17 mouse cellular contexts compared by ENCODE assay signal in genomic region chr9:106039276-106039675, GRCm38 (mm10). TPM values are rescaled to one million over a fixed set of nuclear protein-coding genes. Genes with fewer than 3 reads are reported as not detected.
DNase-seq lines count a peak whose midpoint lies in the region; ATAC-seq and TF ChIP-seq lines count a peak whose summit lies in the region.
"Had no signal": no experiment of that assay in that cellular context is flagged by ENCODE, and none has a peak within 500 bp of the region (broad histone marks: within the 10 kb centered on the region; RNA-seq: fewer than 3 reads in every experiment).

No protein-coding gene starts in this region.

- H3K9me3 ChIP-seq in forebrain, embryonic 13.5 days (replicated peaks): no peaks in the 10 kb centered on the region
- H3K9me3 ChIP-seq in forebrain, embryonic 11.5 days (ENCODE audit: control insufficient read depth, low read length): no peaks in the 10 kb centered on the region
- H3K9me3 ChIP-seq in lung, embryonic 14.5 days (ENCODE audit: low read depth, low read length): no peaks in the 10 kb centered on the region
- H3K9me3 ChIP-seq: hindbrain, embryonic 13.5 days; intestine, embryonic 15.5 days; neural tube, embryonic 12.5 days had no signal

- H3K4me1 ChIP-seq in forebrain, embryonic 13.5 days: no peaks in the 10 kb centered on the region
- H3K4me1 ChIP-seq in forebrain, embryonic 11.5 days (replicated peaks; ENCODE audit: control insufficient read depth, insufficient read depth, low read length): no peaks in the 10 kb centered on the region
- H3K4me1 ChIP-seq in lung, embryonic 14.5 days (ENCODE audit: insufficient read depth): no peaks in the 10 kb centered on the region
- H3K4me1 ChIP-seq: hindbrain, embryonic 13.5 days; intestine, embryonic 15.5 days; megakaryocyte, embryonic 14.5 days; neural tube, embryonic 12.5 days had no signal

- H3K4me3 ChIP-seq in forebrain, embryonic 13.5 days: no peak overlapping the region
- H3K4me3 ChIP-seq in forebrain, embryonic 11.5 days (ENCODE audit: low read depth, low read length): no peak overlapping the region
- no peak overlapping the region for H3K4me3 ChIP-seq in lung, embryonic 14.5 days (ENCODE audit: low read depth, low read length)
- H3K4me3 ChIP-seq: hindbrain, embryonic 13.5 days; intestine, embryonic 15.5 days; megakaryocyte, embryonic 14.5 days; neural tube, embryonic 12.5 days had no signal

- no peak overlapping the region for H3K4me2 ChIP-seq in forebrain, embryonic 13.5 days
- no peak overlapping the region for H3K4me2 ChIP-seq in forebrain, embryonic 11.5 days (ENCODE audit: low read depth, low read length, severe bottlenecking)
- no peak overlapping the region for H3K4me2 ChIP-seq in lung, embryonic 14.5 days
- H3K4me2 ChIP-seq: hindbrain, embryonic 13.5 days; intestine, embryonic 15.5 days; liver, embryonic 11.5 days; neural tube, embryonic 12.5 days had no signal

- no peak overlapping the region for H3K9ac ChIP-seq in forebrain, embryonic 13.5 days
- H3K9ac ChIP-seq in forebrain, embryonic 11.5 days (ENCODE audit: low read length): no peak overlapping the region
- no peak overlapping the region for H3K9ac ChIP-seq in lung, embryonic 14.5 days
- H3K9ac ChIP-seq: hindbrain, embryonic 13.5 days; intestine, embryonic 15.5 days; neural tube, embryonic 12.5 days had no signal

- no peak overlapping the region for H3K27ac ChIP-seq in forebrain, embryonic 13.5 days
- H3K27ac ChIP-seq in forebrain, embryonic 11.5 days (ENCODE audit: low read depth, low read length): no peak overlapping the region
- peak overlapping the region; percentile 3; the same call in 1 of the 2 replicates for H3K27ac ChIP-seq in lung, embryonic 14.5 days (ENCODE audit: low read depth)
- H3K27ac ChIP-seq: hindbrain, embryonic 13.5 days; intestine, embryonic 15.5 days; neural tube, embryonic 12.5 days; stomach, postnatal 0 days had no signal

- H3K27me3 ChIP-seq in forebrain, embryonic 13.5 days: no peaks in the 10 kb centered on the region
- no peaks in the 10 kb centered on the region for H3K27me3 ChIP-seq in forebrain, embryonic 11.5 days (ENCODE audit: control insufficient read depth, insufficient read depth, low read length)
- no peaks in the 10 kb centered on the region for H3K27me3 ChIP-seq in lung, embryonic 14.5 days (ENCODE audit: insufficient read depth, low read length)
- H3K27me3 ChIP-seq: hindbrain, embryonic 13.5 days; intestine, embryonic 15.5 days; neural tube, embryonic 12.5 days had no signal

- no peaks in the 10 kb centered on the region for H3K36me3 ChIP-seq in forebrain, embryonic 13.5 days (ENCODE audit: poor library complexity, severe bottlenecking)
- no peaks in the 10 kb centered on the region for H3K36me3 ChIP-seq in forebrain, embryonic 11.5 days (ENCODE audit: control insufficient read depth, insufficient read depth, low read length)
- no peaks in the 10 kb centered on the region for H3K36me3 ChIP-seq in lung, embryonic 14.5 days (ENCODE audit: insufficient read depth)
- H3K36me3 ChIP-seq: hindbrain, embryonic 13.5 days; intestine, embryonic 15.5 days; neural tube, embryonic 12.5 days had no signal

- DNase-seq in forebrain, embryonic 11.5 days (ENCODE audit: low spot score): no peak
- DNase-seq in lung, embryonic 14.5 days: no peak
- no peak for DNase-seq in lung, adult 18-20 months
- DNase-seq in layer of hippocampus, adult 9-10 months (ENCODE audit: low spot score): peak; percentile 47
- DNase-seq in telencephalon, adult 2 months (ENCODE audit: low read depth, low spot score): peak; percentile 36
- DNase-seq in kidney, adult 9 months: no peak
- DNase-seq: cerebellum, adult 11-12 months had no signal

- WGBS in forebrain, embryonic 13.5 days: 64% methylated on average over 1 of the region's 1 CpGs
- 88% methylated on average over 1 of the region's 1 CpGs for WGBS in forebrain, embryonic 11.5 days
- WGBS in lung, embryonic 14.5 days: 50% methylated on average over 1 of the region's 1 CpGs

- TF ChIP-seq CTCF in lung, embryonic 14.5 days (IDR thresholded peaks at IDR 0.05; ENCODE audit: low read depth): no peak

- 0 out of 2 replicates have a peak, but pooled peaks have one; percentile 19 for ATAC-seq in forebrain, embryonic 13.5 days
- no peak for ATAC-seq in forebrain, embryonic 11.5 days (replicated peaks; ENCODE audit: low FRiP score)
- ATAC-seq in lung, embryonic 14.5 days (ENCODE audit: insufficient read depth): peak; percentile 19; the same call in 1 of the 2 replicates
- no peak for ATAC-seq in CD4-positive, CD25-positive, alpha-beta regulatory T cell, adult 4 months
- ATAC-seq: intestine, embryonic 15.5 days; lung, postnatal 0 days had no signal

RNA-seq across cellular contexts. Expression of gene Col6a4, which starts 57.3 kb away (rescaled TPM):
- 0.49 and 0.50 TPM in 2 replicates for polyA plus RNA-seq in forebrain, embryonic 13.5 days (2015; fragmentation: Nextera tagmentation; extraction: Ambion mirVana)
- polyA plus RNA-seq in forebrain, embryonic 11.5 days (2014; fragmentation: Nextera tagmentation; extraction: Ambion mirVana): 0.32 and 0.53 TPM in 2 replicates
- 0.95 and 1.0 TPM in 2 replicates for polyA plus RNA-seq in lung, embryonic 14.5 days (2014; fragmentation: Nextera tagmentation; extraction: Ambion mirVana)
- polyA plus RNA-seq in CD4-positive, CD25-positive, alpha-beta regulatory T cell, adult 4 months (2017; shearing (Covaris generic)): not detected
- polyA plus RNA-seq: embryonic facial prominence, embryonic 11.5 days; liver, embryonic 11.5 days had no signal

Comparison
In these comparisons a context has a peak if more than half of its experiments do, and no peak if none do; other contexts are left out.
1. ATAC-seq: peak in forebrain, embryonic 13.5 days (single experiment) and lung, embryonic 14.5 days (single experiment); none in forebrain, embryonic 11.5 days (single experiment) and CD4-positive, CD25-positive, alpha-beta regulatory T cell, adult 4 months (single experiment).
2. DNase-seq: peak in layer of hippocampus, adult 9-10 months (single experiment) and telencephalon, adult 2 months (single experiment); none in forebrain, embryonic 11.5 days (single experiment), lung, embryonic 14.5 days (single experiment), lung, adult 18-20 months (0 of 2) and kidney, adult 9 months (single experiment).